Comparison of ENCODE assay signal across 28 mouse cellular contexts in the genomic region with DNA sequence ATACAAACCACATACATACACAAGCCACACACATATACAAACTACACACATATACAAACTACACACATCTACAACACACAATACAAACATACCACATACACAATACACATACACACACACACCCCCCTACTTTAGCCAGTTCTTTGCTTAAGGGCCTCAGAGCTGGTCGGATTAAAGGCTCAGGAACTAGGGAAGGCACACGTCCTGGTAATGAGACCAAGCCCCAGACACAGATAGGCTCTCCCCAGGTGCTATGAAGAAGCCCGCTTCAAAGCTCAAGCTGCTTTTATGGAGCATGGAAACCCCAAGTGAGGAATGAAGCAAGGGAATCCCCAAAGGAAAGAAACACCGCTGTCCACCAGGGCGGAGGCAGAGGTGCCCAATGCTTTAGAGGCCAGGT. TPM values are rescaled to one million over a fixed set of nuclear protein-coding genes. Genes with fewer than 3 reads are reported as not detected.
"Had no signal": no experiment of that assay in that cellular context is flagged by ENCODE, and none has a peak within 500 bp of the region (broad histone marks: within the 10 kb centered on the region; RNA-seq: fewer than 3 reads in every experiment).

No protein-coding gene starts in this region.

- H3K4me3 ChIP-seq: embryonic facial prominence, embryonic 10.5 days; embryonic facial prominence, embryonic 12.5 days; embryonic facial prominence, embryonic 13.5 days; embryonic facial prominence, embryonic 15.5 days; erythroblast, embryonic 14.5 days; forebrain, embryonic 10.5 days; forebrain, embryonic 12.5 days; forebrain, embryonic 13.5 days; forebrain, embryonic 15.5 days; gastrocnemius, adult 2 months had no signal

- ATAC-seq: forebrain, embryonic 13.5 days; forebrain, embryonic 14.5 days; forebrain, embryonic 15.5 days; forebrain, embryonic 16.5 days; forebrain, postnatal 0 days had no signal

- H3K27ac ChIP-seq: embryonic facial prominence, embryonic 10.5 days; embryonic facial prominence, embryonic 12.5 days; embryonic facial prominence, embryonic 13.5 days; embryonic facial prominence, embryonic 15.5 days; forebrain, embryonic 10.5 days; forebrain, embryonic 12.5 days; forebrain, embryonic 13.5 days; forebrain, embryonic 15.5 days; gastrocnemius, adult 2 months had no signal

- H3K9ac ChIP-seq: embryonic facial prominence, embryonic 12.5 days; embryonic facial prominence, embryonic 13.5 days; embryonic facial prominence, embryonic 15.5 days; forebrain, embryonic 12.5 days; forebrain, embryonic 13.5 days; forebrain, embryonic 15.5 days; forebrain, postnatal 0 days had no signal

- H3K9me3 ChIP-seq: embryonic facial prominence, embryonic 12.5 days; embryonic facial prominence, embryonic 13.5 days; embryonic facial prominence, embryonic 15.5 days; forebrain, embryonic 12.5 days; forebrain, embryonic 15.5 days had no signal

- DNase-seq: cerebellum, adult 18-20 months; cerebellum, adult 2 months; cerebellum, adult 8-10 months; cerebellum, adult 9-10 months; cerebellum, adult 9-11 months; cerebellum, postnatal 10 days; cerebellum, postnatal 14 days; cerebellum, postnatal 25 days; cerebellum, postnatal 36 days; embryo, embryonic 11 days; forebrain, postnatal 0 days; gastrocnemius, adult 2 months; gastrocnemius, postnatal 10 days; gastrocnemius, postnatal 14 days; gastrocnemius, postnatal 25 days; heart, adult 11 months; heart, adult 18-20 months had no signal

- H3K27me3 ChIP-seq: embryonic facial prominence, embryonic 12.5 days; embryonic facial prominence, embryonic 13.5 days; embryonic facial prominence, embryonic 15.5 days; forebrain, embryonic 12.5 days; forebrain, embryonic 15.5 days had no signal

- H3K4me2 ChIP-seq: embryonic facial prominence, embryonic 12.5 days; embryonic facial prominence, embryonic 13.5 days; embryonic facial prominence, embryonic 15.5 days; forebrain, embryonic 12.5 days; forebrain, embryonic 13.5 days; forebrain, embryonic 15.5 days had no signal

- H3K36me3 ChIP-seq: forebrain, embryonic 15.5 days had no signal

RNA-seq across cellular contexts. Expression of gene Prom1, which starts 4.8 kb away (rescaled TPM):
- polyA plus RNA-seq: erythroblast, embryonic 14.5 days had no signal
